17 mouse cellular contexts compared by ENCODE assay signal in the genomic region with DNA sequence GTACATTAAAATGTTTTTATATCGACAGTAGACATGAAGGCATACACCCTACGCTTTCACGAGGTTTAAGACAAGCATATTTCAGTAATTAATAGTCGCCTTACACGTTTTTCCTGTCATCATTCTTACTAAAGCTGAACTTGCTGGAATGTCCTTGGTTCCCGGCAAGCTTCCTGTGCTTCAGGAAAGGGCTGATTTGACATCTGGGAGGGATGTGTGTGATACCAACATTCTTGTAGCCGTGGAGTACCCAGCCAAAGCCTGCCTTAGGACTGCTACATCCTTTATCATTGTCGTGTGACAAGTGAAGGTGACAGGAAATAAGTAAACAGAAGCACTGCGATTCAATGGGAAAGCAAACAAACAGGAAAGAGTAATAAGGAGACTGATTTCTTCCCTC. TPM values are rescaled to one million over a fixed set of nuclear protein-coding genes. Genes with fewer than 3 reads are reported as not detected.
DNase-seq lines count a peak whose midpoint lies in the region; ATAC-seq and TF ChIP-seq lines count a peak whose summit lies in the region.
"Had no signal": no experiment of that assay in that cellular context is flagged by ENCODE, and none has a peak within 500 bp of the region (broad histone marks: within the 10 kb centered on the region; RNA-seq: fewer than 3 reads in every experiment).

No protein-coding gene starts in this region.

- peaks cover 37% of the 10 kb centered on the region for H3K4me1 ChIP-seq in heart, postnatal 0 days (ENCODE audit: control insufficient read depth, insufficient read depth)
- H3K4me1 ChIP-seq in heart, embryonic 10.5 days: peaks cover 41% of the 10 kb centered on the region
- H3K4me1 ChIP-seq in liver, adult 2 months (ENCODE audit: control insufficient read depth, insufficient read depth, low read length): no peaks in the 10 kb centered on the region; the same call in 1 of the 2 replicates
- peaks cover 70% of the 10 kb centered on the region for H3K4me1 ChIP-seq in liver, embryonic 13.5 days (replicated peaks)
- H3K4me1 ChIP-seq in stomach, embryonic 15.5 days: no peaks in the 10 kb centered on the region

- H3K9ac ChIP-seq in heart, postnatal 0 days (replicated peaks; ENCODE audit: low read depth, low read length): no peak overlapping the region
- no peak overlapping the region for H3K9ac ChIP-seq in liver, adult 2 months (ENCODE audit: low read depth, low read length)
- H3K9ac ChIP-seq in liver, embryonic 13.5 days: 0 out of 2 replicates have a peak overlapping the region, but pooled peaks have one; percentile 11
- no peak overlapping the region for H3K9ac ChIP-seq in stomach, embryonic 15.5 days
- H3K9ac ChIP-seq: hindbrain, embryonic 14.5 days had no signal

- peak overlapping the region; percentile 60 for H3K27ac ChIP-seq in heart, postnatal 0 days (ENCODE audit: low read depth)
- no peak overlapping the region for H3K27ac ChIP-seq in heart, embryonic 10.5 days
- H3K27ac ChIP-seq in liver, adult 2 months (replicated peaks; ENCODE audit: insufficient read depth, low read depth, low read length): no peak overlapping the region
- H3K27ac ChIP-seq in liver, embryonic 13.5 days: peak overlapping the region; percentile 41
- H3K27ac ChIP-seq in stomach, embryonic 15.5 days: no peak overlapping the region
- H3K27ac ChIP-seq: hindbrain, embryonic 14.5 days had no signal

- TF ChIP-seq CTCF in heart, postnatal 0 days (IDR thresholded peaks at IDR 0.05; ENCODE audit: low read depth): no peak
- no peak for TF ChIP-seq CTCF in liver, adult 2 months (IDR thresholded peaks at IDR 0.05; ENCODE audit: low read depth, low read length)

- no peak for TF ChIP-seq POLR2A in liver, adult 2 months (IDR thresholded peaks at IDR 0.05; ENCODE audit: extremely low read depth, insufficient read depth, low read length)

- no peaks in the 10 kb centered on the region for H3K9me3 ChIP-seq in heart, postnatal 0 days (replicated peaks; ENCODE audit: control insufficient read depth, low read length)
- H3K9me3 ChIP-seq in heart, embryonic 10.5 days: no peaks in the 10 kb centered on the region
- H3K9me3 ChIP-seq in liver, embryonic 13.5 days (replicated peaks): no peaks in the 10 kb centered on the region
- no peaks in the 10 kb centered on the region for H3K9me3 ChIP-seq in stomach, embryonic 15.5 days

- no peak for ATAC-seq in heart, postnatal 0 days (ENCODE audit: insufficient read depth, low read depth)
- ATAC-seq in liver, embryonic 13.5 days (ENCODE audit: low read depth): no peak
- ATAC-seq in stomach, embryonic 15.5 days (ENCODE audit: insufficient read depth, low FRiP score, low read depth): no peak
- ATAC-seq: CD4-positive, CD25-positive, alpha-beta regulatory T cell, adult 4 months; forebrain, embryonic 14.5 days had no signal

- H3K36me3 ChIP-seq in heart, postnatal 0 days (replicated peaks; ENCODE audit: control insufficient read depth, insufficient read depth, low read length): no peaks in the 10 kb centered on the region
- no peaks in the 10 kb centered on the region for H3K36me3 ChIP-seq in heart, embryonic 10.5 days
- H3K36me3 ChIP-seq in liver, adult 2 months (ENCODE audit: control insufficient read depth, insufficient read depth, low read length): no peaks in the 10 kb centered on the region
- no peaks in the 10 kb centered on the region for H3K36me3 ChIP-seq in liver, embryonic 13.5 days
- no peaks in the 10 kb centered on the region for H3K36me3 ChIP-seq in stomach, embryonic 15.5 days

- no peak overlapping the region for H3K4me3 ChIP-seq in heart, postnatal 0 days (ENCODE audit: low read depth, low read length)
- no peak overlapping the region for H3K4me3 ChIP-seq in heart, embryonic 10.5 days
- H3K4me3 ChIP-seq in liver, adult 2 months (ENCODE audit: insufficient read depth, low read depth, low read length): no peak overlapping the region
- no peak overlapping the region for H3K4me3 ChIP-seq in liver, embryonic 13.5 days (replicated peaks)
- H3K4me3 ChIP-seq in stomach, embryonic 15.5 days (replicated peaks): no peak overlapping the region

- peak; percentile 49 for DNase-seq in heart, postnatal 0 days (ENCODE audit: low spot score)
- no peak for DNase-seq in heart, embryonic 10.5 days (ENCODE audit: low spot score)
- DNase-seq in liver, adult 2 months (ENCODE audit: extremely low read depth, low read depth, low spot score): peak; percentile 18
- DNase-seq in liver: no peak
- no peak for DNase-seq in liver, embryonic 13.5 days
- DNase-seq in adrenal gland, adult 8-10 months: no peak
- DNase-seq: adrenal gland, postnatal 14 days; cerebellum, adult 9-11 months; embryo, embryonic 11 days; layer of hippocampus, postnatal 36 days; lung, postnatal 14 days; right cerebral cortex, postnatal 4 days had no signal

- TF ChIP-seq EP300 in heart, postnatal 0 days (IDR thresholded peaks at IDR 0.05; ENCODE audit: low read depth): no peak

- H3K27me3 ChIP-seq in heart, postnatal 0 days (ENCODE audit: control insufficient read depth, insufficient read depth, low read length): no peaks in the 10 kb centered on the region
- no peaks in the 10 kb centered on the region for H3K27me3 ChIP-seq in heart, embryonic 10.5 days (ENCODE audit: insufficient read depth, poor library complexity, severe bottlenecking)
- no peaks in the 10 kb centered on the region for H3K27me3 ChIP-seq in liver, adult 2 months (ENCODE audit: control insufficient read depth, insufficient read depth, low read length)
- H3K27me3 ChIP-seq in liver, embryonic 13.5 days: no peaks in the 10 kb centered on the region
- H3K27me3 ChIP-seq in stomach, embryonic 15.5 days (replicated peaks): no peaks in the 10 kb centered on the region

- H3K79me2 ChIP-seq in liver, adult 2 months (ENCODE audit: control insufficient read depth, insufficient read depth, low read length): no peaks in the 10 kb centered on the region

- WGBS in heart, postnatal 0 days: 28% methylated on average over 9 of the region's 9 CpGs
- 33% methylated on average over 9 of the region's 9 CpGs for WGBS in heart, embryonic 10.5 days
- 50% methylated on average over 9 of the region's 9 CpGs for WGBS in liver, adult 2 months
- 30% methylated on average over 9 of the region's 9 CpGs for WGBS in liver, embryonic 13.5 days (ENCODE audit: insufficient replicate concordance)
- 16% methylated on average over 9 of the region's 9 CpGs for WGBS in stomach, embryonic 15.5 days

- 0 out of 2 replicates have a peak overlapping the region, but pooled peaks have one; percentile 24 for H3K4me2 ChIP-seq in heart, postnatal 0 days (ENCODE audit: low read depth, low read length)
- H3K4me2 ChIP-seq in liver, embryonic 13.5 days: no peak overlapping the region
- peak overlapping the region; percentile 19; the same call in 1 of the 2 replicates for H3K4me2 ChIP-seq in stomach, embryonic 15.5 days
- H3K4me2 ChIP-seq: hindbrain, embryonic 14.5 days; midbrain, embryonic 11.5 days had no signal

RNA-seq across cellular contexts. Expression of a gene that starts 13.5 kb away (rescaled TPM):
- 11.5 and 11.6 TPM in 2 replicates for total RNA-seq in heart, postnatal 0 days (2014; rRNA removed; ENCODE audit: low replicate concordance)
- 4.4 and 5.2 TPM in 2 replicates for polyA plus RNA-seq in heart, postnatal 0 days (2015; fragmentation: Nextera tagmentation; extraction: Ambion mirVana)
- 7.8 and 8.1 TPM in 2 replicates for polyA plus RNA-seq in heart, embryonic 10.5 days (2016; fragmentation: Nextera tagmentation; extraction: Ambion mirVana)
- total RNA-seq in liver, adult 2 months (2014; rRNA removed): 11.9 and 13.0 TPM in 2 replicates
- polyA plus RNA-seq in liver, adult 2 months (2012; rRNA removed): 1.6 and 2.1 TPM in 2 replicates
- 10.9 and 11.8 TPM in 2 replicates for polyA plus RNA-seq in liver, embryonic 13.5 days (2015; fragmentation: Nextera tagmentation; extraction: Ambion mirVana)
- 10.2 and 10.5 TPM in 2 replicates for polyA plus RNA-seq in stomach, embryonic 15.5 days (2015; fragmentation: Nextera tagmentation; extraction: Ambion mirVana)
- total RNA-seq in adrenal gland, adult 8-10 months (2022): 10 to 100 TPM; 20.9 to 24.8 (median 22.8) TPM

Comparison
In these comparisons a context has a peak if more than half of its experiments do, and no peak if none do; other contexts are left out.
1. DNase-seq: peak in heart, postnatal 0 days (single experiment) and liver, adult 2 months (single experiment); none in heart, embryonic 10.5 days (single experiment), liver (single experiment), liver, embryonic 13.5 days (single experiment) and adrenal gland, adult 8-10 months (single experiment).
2. H3K27ac ChIP-seq: peak in heart, postnatal 0 days (single experiment) and liver, embryonic 13.5 days (single experiment); none in heart, embryonic 10.5 days (single experiment), liver, adult 2 months (single experiment) and stomach, embryonic 15.5 days (single experiment).